Mouse (Mus musculus) forebrain, embryonic 11.5 days (tissue): ENCODE measurements around the gene Ambn. TPM values are rescaled to one million over a fixed set of nuclear protein-coding genes. Genes with fewer than 3 reads are reported as not detected.
"Not testable (repeated sequence)": the region's sequence is repeated elsewhere in the genome, so short reads cannot be mapped to it uniquely, and the experiment has no call there.

Experiments used
- ATAC-seq: fragments of 200-750 bp; cut with Nextera tagmentation; replicated peaks from 2 replicates; pipeline ENCODE4 v1.8.0; 2017; ENCODE audit warnings: moderate TSS enrichment; ENCODE audit not compliant: low FRiP score
- DNase-seq: peaks from one replicate; pipeline ENCODE4 v3.0.0-alpha.2; 2017; ENCODE audit warnings: low spot score
- H3K27ac ChIP-seq: fragments of 300-500 bp; sonication (generic); 2 replicates; pipeline ENCODE4 v1.5.1; 2014; ENCODE audit warnings: low read depth, low read length
- H3K27me3 ChIP-seq: fragments of 300-500 bp; sonication (generic); 2 replicates; pipeline ENCODE4 v1.6.1; 2014; ENCODE audit warnings: mild to moderate bottlenecking, low read length, mixed read lengths; ENCODE audit not compliant: control insufficient read depth, insufficient read depth
- H3K36me3 ChIP-seq: fragments of 300-500 bp; sonication (generic); 2 replicates; pipeline ENCODE4 v1.6.1; 2014; ENCODE audit warnings: mild to moderate bottlenecking, low read length, moderate library complexity, mixed read lengths; ENCODE audit not compliant: control insufficient read depth, insufficient read depth
- H3K4me1 ChIP-seq: fragments of 300-500 bp; sonication (generic); replicated peaks from 2 replicates; pipeline ENCODE4 v1.6.1; 2014; ENCODE audit warnings: low read length, mixed read lengths; ENCODE audit not compliant: control insufficient read depth, insufficient read depth
- H3K4me2 ChIP-seq: fragments of 300-500 bp; sonication (generic); 2 replicates; pipeline ENCODE4 v1.6.1; 2014; ENCODE audit warnings: low read depth, mild to moderate bottlenecking, low read length, moderate library complexity, mixed read lengths; ENCODE audit not compliant: severe bottlenecking
- H3K4me3 ChIP-seq: fragments of 300-500 bp; sonication (generic); 2 replicates; pipeline ENCODE4 v1.5.1; 2014; ENCODE audit warnings: low read depth, low read length
- H3K9ac ChIP-seq: fragments of 300-500 bp; sonication (generic); 2 replicates; pipeline ENCODE4 v1.6.1; 2014; ENCODE audit warnings: low read length
- H3K9me3 ChIP-seq: fragments of 300-500 bp; sonication (generic); 2 replicates; pipeline ENCODE4 v1.6.1; 2016; ENCODE audit warnings: low read length, mixed read lengths; ENCODE audit not compliant: control insufficient read depth
- WGBS: fragments of 180-500 bp; shearing (Covaris S2); extraction: QIAGEN DNeasy Blood & Tissue Kit; methylation state at CpG from one replicate; pipeline ENCODE4 v1.1.7; 2014; 5-methylcytosine and 5-hydroxymethylcytosine counted together
- polyA plus RNA-seq: library from polyadenylated mRNA; unstranded; fragments of >200 nt; fragmentation: Nextera tagmentation; extraction: Ambion mirVana; gene quantifications from 2 replicates; pipeline ENCODE4 v1.2.1, GENCODE M21; 2014

The Ambn gene
- not detected in 2 replicates for polyA plus RNA-seq

GRCm38 (mm10) chr5:88455691-88456090, at the start of gene Ambn:
Gene Ambn, plus strand, starts transcription at chr5:88455991.
- no peak within 1 kb of the TSS for H3K4me2 ChIP-seq
- H3K36me3 ChIP-seq, result no peaks in the 10 kb centered on the region
- no peaks in the 10 kb centered on the region for H3K4me1 ChIP-seq
- no peak for ATAC-seq
- 83% methylated on average over 3 of the region's 3 CpGs for WGBS
- no peak within 1 kb of the TSS for H3K9ac ChIP-seq
- H3K4me3 ChIP-seq, result no peak within 1 kb of the TSS
- H3K27me3 ChIP-seq, result no peaks in the 10 kb centered on the region
- DNase-seq, result no peak
- no peaks in the 10 kb centered on the region for H3K9me3 ChIP-seq
- no peak within 1 kb of the TSS for H3K27ac ChIP-seq

GRCm38 (mm10) chr5:88420319-88421065, 35.3 kb upstream of the Ambn start:
- Histone ChIP-seq H3K4me3 (no peak overlapping the region), H3K4me2 (no peak overlapping the region), H3K27me3 (no peaks in the 10 kb centered on the region), H3K27ac (no peak overlapping the region), H3K36me3 (no peaks in the 10 kb centered on the region), H3K9ac (no peak overlapping the region), H3K4me1 (no peaks in the 10 kb centered on the region), H3K9me3 (no peaks in the 10 kb centered on the region)
- WGBS, result 89% methylated on average over 8 of the region's 8 CpGs
- DNase-seq (no peak), ATAC-seq (no peak)

GRCm38 (mm10) chr5:88424892-88425291, 30.9 kb upstream of the Ambn start:
- H3K4me3 ChIP-seq, DNase-seq, ATAC-seq, H3K36me3 ChIP-seq, H3K4me1 ChIP-seq, H3K4me2 ChIP-seq, H3K9me3 ChIP-seq, H3K27me3 ChIP-seq, H3K9ac ChIP-seq, H3K27ac ChIP-seq: not testable (repeated sequence)
- WGBS, result 82% methylated on average over 2 of the region's 2 CpGs

- ATAC-seq (peak; percentile 65), DNase-seq (no peak)
- H3K4me3 ChIP-seq, result no peak overlapping the region
- no peaks in the 10 kb centered on the region for H3K4me1 ChIP-seq
- WGBS, result 29% methylated on average over 1 of the region's 1 CpGs
- H3K27ac ChIP-seq, result no peak overlapping the region
- no peak overlapping the region for H3K9ac ChIP-seq
- H3K27me3 ChIP-seq, result no peaks in the 10 kb centered on the region
- no peaks in the 10 kb centered on the region for H3K9me3 ChIP-seq
- H3K4me2 ChIP-seq, result no peak overlapping the region
- H3K36me3 ChIP-seq, result no peaks in the 10 kb centered on the region
These were observed 29.0 kb upstream of the Ambn start for GRCm38 (mm10) chr5:88426753-88427152.

- no peak for ATAC-seq
- Histone ChIP-seq H3K4me1 (no peaks in the 10 kb centered on the region), H3K27me3 (no peaks in the 10 kb centered on the region), H3K36me3 (no peaks in the 10 kb centered on the region), H3K9ac (no peak overlapping the region), H3K4me3 (no peak overlapping the region), H3K27ac (no peak overlapping the region), H3K4me2 (no peak overlapping the region), H3K9me3 (no peaks in the 10 kb centered on the region)
- no peak for DNase-seq
- WGBS, result 77% methylated on average over 2 of the region's 2 CpGs
These were observed 11.7 kb downstream of the Ambn start for GRCm38 (mm10) chr5:88467471-88467870.

- H3K27me3 ChIP-seq, result no peaks in the 10 kb centered on the region
- WGBS, result 94% methylated on average over 4 of the region's 4 CpGs
- no peak for ATAC-seq
These were observed 13.3 kb downstream of the Ambn start for GRCm38 (mm10) chr5:88468807-88469704.

GRCm38 (mm10) chr5:88487675-88488074, 31.9 kb downstream of the Ambn start, which contains the start of gene Enam:
Gene Enam, plus strand, starts transcription at chr5:88487975.
- H3K9me3 ChIP-seq, result no peaks in the 10 kb centered on the region
- no peak within 1 kb of the TSS for H3K4me3 ChIP-seq
- ATAC-seq (no peak), DNase-seq (no peak)
- no peak within 1 kb of the TSS for H3K27ac ChIP-seq
- no peaks in the 10 kb centered on the region for H3K27me3 ChIP-seq
- no peak within 1 kb of the TSS for H3K9ac ChIP-seq
- no peaks in the 10 kb centered on the region for H3K4me1 ChIP-seq
- H3K4me2 ChIP-seq, result no peak within 1 kb of the TSS
- H3K36me3 ChIP-seq, result no peaks in the 10 kb centered on the region

More at GRCm38 (mm10) chr5:88468807-88469704, 13.3 kb downstream of the Ambn start:
- no peak overlapping the region for H3K4me2 ChIP-seq
- no peaks in the 10 kb centered on the region for H3K36me3 ChIP-seq
- no peaks in the 10 kb centered on the region for H3K9me3 ChIP-seq
- H3K27ac ChIP-seq, result no peak overlapping the region
- DNase-seq, result no peak
- H3K4me1 ChIP-seq, result no peaks in the 10 kb centered on the region
- H3K4me3 ChIP-seq, result no peak overlapping the region
- no peak overlapping the region for H3K9ac ChIP-seq

- Histone ChIP-seq H3K9ac (no peak overlapping the region), H3K9me3 (no peaks in the 10 kb centered on the region), H3K36me3 (no peaks in the 10 kb centered on the region), H3K27ac (no peak overlapping the region), H3K27me3 (no peaks in the 10 kb centered on the region), H3K4me1 (no peaks in the 10 kb centered on the region), H3K4me3 (no peak overlapping the region), H3K4me2 (no peak overlapping the region)
- 86% methylated on average over 2 of the region's 2 CpGs for WGBS
- ATAC-seq, result no peak
- no peak for DNase-seq
These were observed 33.2 kb downstream of the Ambn start for GRCm38 (mm10) chr5:88489004-88489403.
